Mouse (Mus musculus) bone marrow macrophage, adult 2 months (primary cell): ENCODE results near the gene Adamts7.

Experiments used
- CTCF ChIP-seq: IDR thresholded peaks from 2 replicates; pipeline ENCODE4 v1.5.1; 2012; ENCODE audit warnings: low read depth, mild to moderate bottlenecking, low read length, moderate library complexity
- POLR2A ChIP-seq: IDR thresholded peaks from 2 replicates; pipeline ENCODE4 v1.6.1; 2012; ENCODE audit warnings: mild to moderate bottlenecking, low read depth, low read length, borderline replicate concordance

GRCm38 (mm10) chr9:90216259-90217001 is 53.6 kb downstream of the Adamts7 start:
- TF ChIP-seq CTCF (no peak), POLR2A (no peak)
